Mouse (Mus musculus): ENCODE measurements around the gene Vezt. TPM values are rescaled to one million over a fixed set of nuclear protein-coding genes. Genes with fewer than 3 reads are reported as not detected.
A peak's percentile ranks its signal among the peaks of the same experiment; 100 is the strongest.

Vezt gene
- polyA plus RNA-seq, 1 experiment from 2014 or later, result 21.1 TPM

GRCm38 (mm10) chr10:94059618-94060055, 24.0 kb upstream of the Vezt start:
- 0 out of 2 replicates have a peak overlapping the region, but pooled peaks have one; percentile 21 for H3K27ac ChIP-seq
- peaks cover 9% of the 10 kb centered on the region; the same call in 1 of the 2 replicates for H3K4me1 ChIP-seq
- no peaks in the 10 kb centered on the region for H3K36me3 ChIP-seq
- 79% methylated on average over 8 of the region's 8 CpGs for WGBS
- H3K4me2 ChIP-seq, result no peak overlapping the region
- no peak overlapping the region for H3K9ac ChIP-seq
- no peaks in the 10 kb centered on the region for H3K27me3 ChIP-seq (replicated peaks)
- H3K4me3 ChIP-seq (replicated peaks), result no peak overlapping the region
- ATAC-seq (ENCODE audit: insufficient read depth, low FRiP score, low read depth), result peak; percentile 53; the same call in 1 of the 2 replicates
- no peaks in the 10 kb centered on the region for H3K9me3 ChIP-seq

GRCm38 (mm10) chr10:94056487-94056886, 20.9 kb upstream of the Vezt start:
- no peak overlapping the region for H3K9ac ChIP-seq
- no peak for ATAC-seq (ENCODE audit: insufficient read depth, low FRiP score, low read depth)
- H3K36me3 ChIP-seq, result no peaks in the 10 kb centered on the region
- no peaks in the 10 kb centered on the region for H3K27me3 ChIP-seq (replicated peaks)
- no peak overlapping the region for H3K4me2 ChIP-seq
- peaks cover 9% of the 10 kb centered on the region; the same call in 1 of the 2 replicates for H3K4me1 ChIP-seq
- no peaks in the 10 kb centered on the region for H3K9me3 ChIP-seq
- WGBS, result 82% methylated on average over 6 of the region's 6 CpGs
- H3K4me3 ChIP-seq (replicated peaks), result no peak overlapping the region
- no peak overlapping the region for H3K27ac ChIP-seq

GRCm38 (mm10) chr10:94050736-94051135, 15.1 kb upstream of the Vezt start:
- Histone ChIP-seq H3K4me2 (no peak overlapping the region), H3K36me3 (no peaks in the 10 kb centered on the region), H3K4me3 (replicated peaks) (no peak overlapping the region), H3K4me1 (peaks cover 11% of the 10 kb centered on the region; the same call in 1 of the 2 replicates), H3K27me3 (replicated peaks) (no peaks in the 10 kb centered on the region), H3K9ac (no peak overlapping the region), H3K27ac (no peak overlapping the region), H3K9me3 (no peaks in the 10 kb centered on the region)
- WGBS, result 91% methylated on average over 5 of the region's 5 CpGs
- ATAC-seq (ENCODE audit: insufficient read depth, low FRiP score, low read depth), result no peak

- Histone ChIP-seq H3K4me3 (replicated peaks) (no peak overlapping the region), H3K27me3 (replicated peaks) (no peaks in the 10 kb centered on the region), H3K27ac (peak overlapping the region; percentile 31; the same call in 1 of the 2 replicates), H3K36me3 (no peaks in the 10 kb centered on the region), H3K4me1 (peaks cover 11% of the 10 kb centered on the region; the same call in 1 of the 2 replicates), H3K9me3 (no peaks in the 10 kb centered on the region), H3K4me2 (no peak overlapping the region), H3K9ac (no peak overlapping the region)
- 49% methylated on average over 8 of the region's 8 CpGs for WGBS
- 0 out of 2 replicates have a peak, but pooled peaks have one; percentile 24 for ATAC-seq (ENCODE audit: insufficient read depth, low FRiP score, low read depth)
These were observed 13.5 kb upstream of the Vezt start for GRCm38 (mm10) chr10:94049121-94049520.

- Histone ChIP-seq H3K27me3 (replicated peaks) (no peaks in the 10 kb centered on the region), H3K36me3 (no peaks in the 10 kb centered on the region), H3K27ac (0 out of 2 replicates have a peak overlapping the region, but pooled peaks have one; percentile 31), H3K9ac (no peak overlapping the region), H3K4me3 (replicated peaks) (no peak overlapping the region), H3K4me1 (peaks cover 11% of the 10 kb centered on the region; the same call in 1 of the 2 replicates), H3K9me3 (no peaks in the 10 kb centered on the region), H3K4me2 (no peak overlapping the region)
- 31% methylated on average over 10 of the region's 10 CpGs for WGBS
- ATAC-seq (ENCODE audit: insufficient read depth, low FRiP score, low read depth), result peak; percentile 90
These were observed 12.4 kb upstream of the Vezt start for GRCm38 (mm10) chr10:94047845-94048559.

- WGBS, result 71% methylated on average over 1 of the region's 1 CpGs
- Histone ChIP-seq H3K27ac (no peak overlapping the region), H3K4me1 (peaks cover 11% of the 10 kb centered on the region; the same call in 1 of the 2 replicates), H3K36me3 (no peaks in the 10 kb centered on the region), H3K9ac (no peak overlapping the region), H3K4me3 (replicated peaks) (no peak overlapping the region), H3K27me3 (replicated peaks) (no peaks in the 10 kb centered on the region), H3K4me2 (no peak overlapping the region), H3K9me3 (no peaks in the 10 kb centered on the region)
- no peak for ATAC-seq (ENCODE audit: insufficient read depth, low FRiP score, low read depth)
These were observed 11.4 kb upstream of the Vezt start for GRCm38 (mm10) chr10:94047024-94047423.

- no peak overlapping the region for H3K9ac ChIP-seq
- H3K9me3 ChIP-seq, result no peaks in the 10 kb centered on the region
- peaks cover 11% of the 10 kb centered on the region; the same call in 1 of the 2 replicates for H3K4me1 ChIP-seq
- WGBS, result 91% methylated on average over 13 of the region's 13 CpGs
- ATAC-seq (ENCODE audit: insufficient read depth, low FRiP score, low read depth), result no peak
- no peak overlapping the region for H3K4me3 ChIP-seq (replicated peaks)
- H3K36me3 ChIP-seq, result no peaks in the 10 kb centered on the region
- H3K4me2 ChIP-seq, result no peak overlapping the region
- H3K27ac ChIP-seq, result no peak overlapping the region
- no peaks in the 10 kb centered on the region for H3K27me3 ChIP-seq (replicated peaks)
These were observed 9.7 kb upstream of the Vezt start for GRCm38 (mm10) chr10:94045301-94045700.

- Histone ChIP-seq H3K27ac (no peak overlapping the region), H3K27me3 (replicated peaks) (no peaks in the 10 kb centered on the region), H3K9me3 (no peaks in the 10 kb centered on the region), H3K9ac (no peak overlapping the region), H3K4me1 (peaks cover 7% of the 10 kb centered on the region; the same call in 1 of the 2 replicates), H3K36me3 (no peaks in the 10 kb centered on the region), H3K4me2 (no peak overlapping the region), H3K4me3 (replicated peaks) (no peak overlapping the region)
- WGBS, result 77% methylated on average over 10 of the region's 10 CpGs
- ATAC-seq (ENCODE audit: insufficient read depth, low FRiP score, low read depth), result no peak
These were observed 8.3 kb upstream of the Vezt start for GRCm38 (mm10) chr10:94043908-94044307.

GRCm38 (mm10) chr10:94038366-94039260, 3.0 kb upstream of the Vezt start:
- no peak for ATAC-seq (ENCODE audit: insufficient read depth, low FRiP score, low read depth)
- Histone ChIP-seq H3K27ac (no peak overlapping the region), H3K36me3 (no peaks in the 10 kb centered on the region), H3K4me2 (no peak overlapping the region; the same call in 1 of the 2 replicates), H3K9me3 (no peaks in the 10 kb centered on the region), H3K4me1 (peaks cover 6% of the 10 kb centered on the region; the same call in 1 of the 2 replicates), H3K4me3 (replicated peaks) (no peak overlapping the region), H3K9ac (no peak overlapping the region), H3K27me3 (replicated peaks) (no peaks in the 10 kb centered on the region)
- 58% methylated on average over 7 of the region's 7 CpGs for WGBS

GRCm38 (mm10) chr10:94037596-94037995, 2.0 kb upstream of the Vezt start:
- Histone ChIP-seq H3K36me3 (no peaks in the 10 kb centered on the region), H3K4me3 (replicated peaks) (no peak overlapping the region), H3K9ac (no peak overlapping the region), H3K27me3 (replicated peaks) (no peaks in the 10 kb centered on the region), H3K4me1 (peaks cover 6% of the 10 kb centered on the region; the same call in 1 of the 2 replicates), H3K9me3 (no peaks in the 10 kb centered on the region), H3K4me2 (no peak overlapping the region; the same call in none of the 2 replicates), H3K27ac (no peak overlapping the region)
- ATAC-seq (ENCODE audit: insufficient read depth, low FRiP score, low read depth), result no peak
- 61% methylated on average over 4 of the region's 4 CpGs for WGBS

GRCm38 (mm10) chr10:94037196-94037595, 1.6 kb upstream of the Vezt start:
- no peak overlapping the region for H3K27ac ChIP-seq
- H3K4me2 ChIP-seq, result peak overlapping the region; percentile 71; the same call in 1 of the 2 replicates
- H3K4me3 ChIP-seq (replicated peaks), result 0 out of 2 replicates have a peak overlapping the region, but pooled peaks have one; percentile 11
- H3K4me1 ChIP-seq, result peaks cover 6% of the 10 kb centered on the region; the same call in 1 of the 2 replicates
- H3K36me3 ChIP-seq, result no peaks in the 10 kb centered on the region
- no peaks in the 10 kb centered on the region for H3K9me3 ChIP-seq
- no peak overlapping the region for H3K9ac ChIP-seq
- ATAC-seq (ENCODE audit: insufficient read depth, low FRiP score, low read depth), result no peak
- H3K27me3 ChIP-seq (replicated peaks), result no peaks in the 10 kb centered on the region
- WGBS, result 31% methylated on average over 9 of the region's 9 CpGs

Measured in stomach, embryonic 15.5 days (tissue).